Mouse (Mus musculus) embryo, embryonic 11 days (tissue): Measurements from ENCODE around the gene Cabp2.
"Not testable (repeated sequence)": the region's sequence is repeated elsewhere in the genome, so short reads cannot be mapped to it uniquely, and the experiment has no call there.

Source experiments
- DNase-seq: peaks from one replicate; pipeline ENCODE4 v3.0.0-alpha.2; 2015

Cabp2 gene

DNA sequence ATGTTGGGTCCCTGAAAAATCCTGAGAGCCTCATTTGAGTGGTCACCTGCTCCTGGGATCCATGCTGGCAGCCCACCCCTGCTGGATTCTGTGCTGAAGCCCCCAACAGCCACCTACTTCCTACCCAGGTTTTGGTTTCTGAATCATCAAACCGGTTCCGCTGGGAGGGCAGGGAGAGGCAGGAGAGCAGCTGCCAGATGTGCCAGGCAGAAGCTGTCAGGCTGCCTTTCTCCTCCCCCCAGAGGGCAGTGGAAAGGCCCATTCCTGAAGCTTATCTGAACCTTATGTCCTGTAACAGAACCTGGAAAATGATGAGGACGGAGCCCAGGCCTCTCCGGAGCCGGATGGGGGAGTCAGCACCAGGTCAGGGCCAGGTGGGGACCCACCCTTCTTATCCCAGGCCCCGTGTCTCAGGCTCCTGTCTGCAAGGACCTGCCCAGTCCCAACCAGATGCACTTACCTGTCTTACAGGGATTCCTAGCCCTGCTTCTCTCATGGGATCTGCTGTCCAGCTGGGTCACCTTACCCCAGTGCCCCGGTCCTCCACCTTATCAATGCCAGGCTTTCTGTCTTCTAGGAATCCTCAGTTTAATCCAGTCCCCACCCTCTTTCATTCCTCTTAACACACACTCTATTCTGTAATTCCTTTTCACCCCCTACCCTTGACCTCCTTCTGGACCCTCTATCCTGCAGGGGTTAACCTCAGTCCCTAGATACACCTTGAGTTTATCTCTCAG, 45.5 kb downstream of the Cabp2 start:
- DNase-seq = no peak

GRCm38 (mm10) chr19:4129462-4129861, 48.1 kb downstream of the Cabp2 start:
- DNase-seq = no peak

- no peak for DNase-seq
Observed at GRCm38 (mm10) chr19:4130106-4130505, 48.7 kb downstream of the Cabp2 start.

DNA sequence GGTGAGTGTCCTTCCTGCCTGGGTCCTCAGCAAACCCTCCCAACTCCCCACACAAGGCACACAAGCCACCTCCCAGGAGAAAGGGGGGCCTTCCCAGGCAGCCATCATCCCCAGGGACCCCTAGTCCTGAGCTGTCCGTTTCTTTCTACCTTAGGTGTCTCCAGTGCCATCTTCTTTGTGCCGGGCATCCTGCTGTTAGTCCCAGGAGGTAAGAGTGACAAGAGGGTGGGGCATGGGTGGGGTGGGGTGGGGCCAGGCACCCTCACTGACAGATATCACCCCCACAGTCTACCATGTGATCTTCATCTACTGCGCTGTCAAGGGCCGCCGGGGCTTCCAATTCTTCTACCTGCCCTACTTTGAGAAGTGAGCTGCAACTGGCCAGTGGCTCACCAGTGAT, 49.7 kb downstream of the Cabp2 start:
- DNase-seq = no peak

DNA sequence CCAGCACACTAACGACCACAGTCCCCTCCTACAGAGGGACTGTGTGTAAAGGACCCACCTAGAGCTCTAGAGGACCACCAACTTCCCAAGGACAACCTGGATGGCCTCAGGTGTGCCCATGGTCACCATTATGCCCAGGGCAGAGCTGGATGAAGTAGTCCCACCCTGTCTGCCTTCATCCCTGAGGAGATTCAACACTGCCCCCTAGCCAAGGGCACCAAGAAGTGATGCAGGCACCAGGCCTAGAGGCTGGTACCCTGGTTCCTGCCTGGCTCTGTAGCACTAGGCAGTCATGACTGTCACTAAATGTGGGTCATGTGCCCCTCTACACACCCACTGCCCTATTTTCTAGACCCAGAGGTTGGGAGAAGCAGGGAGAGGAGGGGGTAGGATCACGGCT, 50.4 kb downstream of the Cabp2 start:
- DNase-seq = no peak

GRCm38 (mm10) chr19:4134354-4134753, 53.0 kb downstream of the Cabp2 start:
- DNase-seq = no peak

- DNase-seq = not testable (repeated sequence)
Observed at GRCm38 (mm10) chr19:4135229-4135962, 54.0 kb downstream of the Cabp2 start.

DNA sequence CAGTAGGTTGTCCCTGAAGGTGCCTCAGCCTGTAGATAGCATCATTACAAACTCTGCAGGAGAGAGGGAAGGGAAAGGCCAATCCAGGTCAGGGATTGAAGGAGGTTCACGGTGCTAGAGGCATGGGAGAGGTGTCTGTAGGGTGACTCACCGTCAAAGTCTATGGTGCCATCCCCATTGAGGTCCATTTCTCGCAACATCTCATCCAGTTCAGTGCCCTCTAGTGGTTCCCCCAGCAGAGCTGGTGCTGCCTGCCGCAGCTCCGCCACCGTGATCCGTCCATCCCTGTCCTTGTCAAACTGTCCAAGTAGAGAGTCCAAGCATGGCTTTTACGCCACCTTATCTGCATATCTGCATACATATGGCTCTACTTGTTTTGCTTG, 54.6 kb downstream of the Cabp2 start:
- not testable (repeated sequence) for DNase-seq

- DNase-seq = no peak
Observed at GRCm38 (mm10) chr19:4136463-4136862, 55.1 kb downstream of the Cabp2 start.
